ENCODE assay signal across 8 mouse cellular contexts in genomic region chr6:139248920-139249547, GRCm38 (mm10).
DNase-seq lines count a peak whose midpoint lies in the region; ATAC-seq and TF ChIP-seq lines count a peak whose summit lies in the region.

No protein-coding gene starts in this region.

- no peak overlapping the region for H3K4me2 ChIP-seq in kidney, embryonic 15.5 days
- no peak overlapping the region; the same call in 1 of the 2 replicates for H3K4me2 ChIP-seq in limb, embryonic 14.5 days (replicated peaks; ENCODE audit: low read depth, low read length, severe bottlenecking)
- no peak overlapping the region for H3K4me2 ChIP-seq in neural tube, embryonic 15.5 days

- H3K36me3 ChIP-seq in kidney, embryonic 15.5 days: no peaks in the 10 kb centered on the region
- no peaks in the 10 kb centered on the region for H3K36me3 ChIP-seq in limb, embryonic 14.5 days (ENCODE audit: control insufficient read depth, insufficient read depth, low read length)
- H3K36me3 ChIP-seq in neural tube, embryonic 15.5 days: no peaks in the 10 kb centered on the region

- H3K9me3 ChIP-seq in kidney, embryonic 15.5 days (replicated peaks): no peaks in the 10 kb centered on the region
- H3K9me3 ChIP-seq in limb, embryonic 14.5 days (ENCODE audit: control insufficient read depth, low read length): no peaks in the 10 kb centered on the region
- no peaks in the 10 kb centered on the region for H3K9me3 ChIP-seq in neural tube, embryonic 15.5 days (replicated peaks)

- no peak overlapping the region for H3K4me3 ChIP-seq in kidney, embryonic 15.5 days (replicated peaks)
- H3K4me3 ChIP-seq in limb, embryonic 14.5 days (replicated peaks; ENCODE audit: low read length): no peak overlapping the region
- no peak overlapping the region for H3K4me3 ChIP-seq in neural tube, embryonic 15.5 days (replicated peaks)

- 35% methylated on average over 11 of the region's 11 CpGs for WGBS in kidney, embryonic 15.5 days
- 29% methylated on average over 11 of the region's 11 CpGs for WGBS in limb, embryonic 14.5 days
- WGBS in neural tube, embryonic 15.5 days: 35% methylated on average over 11 of the region's 11 CpGs

- no peak overlapping the region for H3K9ac ChIP-seq in kidney, embryonic 15.5 days
- no peak overlapping the region for H3K9ac ChIP-seq in limb, embryonic 14.5 days (ENCODE audit: low read depth, low read length, severe bottlenecking)
- no peak overlapping the region for H3K9ac ChIP-seq in neural tube, embryonic 15.5 days (replicated peaks)

- TF ChIP-seq POLR2A in limb, embryonic 14.5 days (IDR thresholded peaks at IDR 0.05; ENCODE audit: borderline replicate concordance, extremely low read depth, insufficient read depth, insufficient read length): no peak

- no peak overlapping the region for H3K27ac ChIP-seq in kidney, embryonic 15.5 days
- no peak overlapping the region for H3K27ac ChIP-seq in limb, embryonic 14.5 days (replicated peaks; ENCODE audit: low read depth, low read length)
- no peak overlapping the region for H3K27ac ChIP-seq in neural tube, embryonic 15.5 days (replicated peaks)

- peak; percentile 39 for DNase-seq in urinary bladder, postnatal 25 days (ENCODE audit: low spot score)
- DNase-seq in urinary bladder, postnatal 10 days (ENCODE audit: low spot score): no peak
- peak; percentile 50 to 66 for DNase-seq in cerebellum, postnatal 25 days
- peak; percentile 73 for DNase-seq in limb, embryonic 14.5 days (ENCODE audit: low spot score)
- no peak for DNase-seq in spleen, postnatal 4 days (ENCODE audit: low spot score in 2 of 2)

- no peaks in the 10 kb centered on the region for H3K4me1 ChIP-seq in kidney, embryonic 15.5 days
- H3K4me1 ChIP-seq in limb, embryonic 14.5 days (ENCODE audit: control insufficient read depth, insufficient read depth, low read length): no peaks in the 10 kb centered on the region
- no peaks in the 10 kb centered on the region for H3K4me1 ChIP-seq in neural tube, embryonic 15.5 days

- no peaks in the 10 kb centered on the region for H3K27me3 ChIP-seq in kidney, embryonic 15.5 days
- H3K27me3 ChIP-seq in limb, embryonic 14.5 days (ENCODE audit: control insufficient read depth, insufficient read depth, low read length): no peaks in the 10 kb centered on the region
- no peaks in the 10 kb centered on the region for H3K27me3 ChIP-seq in neural tube, embryonic 15.5 days (replicated peaks)

- peak; percentile 92 for ATAC-seq in granulocyte monocyte progenitor cell, adult 5-6 weeks (replicated peaks; ENCODE audit: poor library complexity, severe bottlenecking)
- ATAC-seq in kidney, embryonic 15.5 days (replicated peaks; ENCODE audit: low FRiP score): peak; percentile 79
- peak; percentile 82 for ATAC-seq in limb, embryonic 14.5 days (ENCODE audit: low FRiP score, low read depth)
- ATAC-seq in neural tube, embryonic 15.5 days (ENCODE audit: low FRiP score): peak; percentile 74; the same call in 1 of the 2 replicates

Comparison
In these comparisons a context has a peak if more than half of its experiments do, and no peak if none do; other contexts are left out.
1. DNase-seq: peak in urinary bladder, postnatal 25 days (single experiment), cerebellum, postnatal 25 days (2 of 2) and limb, embryonic 14.5 days (single experiment); none in urinary bladder, postnatal 10 days (single experiment) and spleen, postnatal 4 days (0 of 2).
2. Peak in every context shown above with its lines, with median percentiles within 50 percentile points of each other: ATAC-seq.